Mouse (Mus musculus) kidney, adult 2 months (tissue): ENCODE measurements around the gene Prr15l. TPM values are rescaled to one million over a fixed set of nuclear protein-coding genes. Genes with fewer than 3 reads are reported as not detected.
A peak's percentile ranks its signal among the peaks of the same experiment; 100 is the strongest.

Experiments used
- DNase-seq: peaks from one replicate; pipeline ENCODE4 v3.0.0; 2021
- H3K27ac ChIP-seq: fragments of 200-500 bp; 2 replicates; pipeline ENCODE4 v1.5.1; 2012; ENCODE audit warnings: low read depth, low read length, control low read depth, inconsistent platforms; ENCODE audit not compliant: insufficient read depth
- H3K27me3 ChIP-seq: fragments of 200-500 bp; replicated peaks from 2 replicates; pipeline ENCODE4 v1.6.1; 2012; ENCODE audit warnings: mild to moderate bottlenecking, moderate library complexity, low read length, inconsistent platforms; ENCODE audit not compliant: control insufficient read depth, insufficient read depth
- H3K36me3 ChIP-seq: fragments of 200-500 bp; 2 replicates; pipeline ENCODE4 v1.6.1; 2012; ENCODE audit warnings: mild to moderate bottlenecking, moderate library complexity, low read length, inconsistent platforms; ENCODE audit not compliant: control insufficient read depth, insufficient read depth
- H3K4me1 ChIP-seq: fragments of 200-500 bp; 2 replicates; pipeline ENCODE4 v1.6.1; 2011; ENCODE audit warnings: low read length; ENCODE audit not compliant: control insufficient read depth, insufficient read depth
- H3K4me3 ChIP-seq: fragments of 200-500 bp; 2 replicates; pipeline ENCODE4 v1.5.1; 2011; ENCODE audit warnings: mild to moderate bottlenecking, low read depth, low read length, control low read depth; ENCODE audit not compliant: insufficient read depth
- CTCF ChIP-seq: fragments of 200-500 bp; conservative IDR thresholded peaks from 2 replicates; pipeline ENCODE4 v1.5.1; 2011; ENCODE audit warnings: low read depth, mild to moderate bottlenecking, control low read depth, low read length, moderate library complexity, mixed read lengths; ENCODE audit not compliant: insufficient read depth, insufficient read length
- POLR2A ChIP-seq: fragments of 200-500 bp; IDR thresholded peaks from one replicate; pipeline ENCODE4 v1.6.1; 2011; ENCODE audit warnings: low read depth, low read length, control low read depth
- WGBS: fragments of 180-500 bp; shearing (Covaris S2); methylation state at CpG from one replicate; pipeline ENCODE4 v1.1.7; 2018; 5-methylcytosine and 5-hydroxymethylcytosine counted together
- polyA plus RNA-seq: library from polyadenylated mRNA; depleted of rRNA; stranded (reverse); fragments of >200 nt; gene quantifications from 2 replicates; pipeline ENCODE4 v1.2.3, GENCODE M21; 2012; rRNA removed

Prr15l gene
- polyA plus RNA-seq, result 114 and 119 TPM in 2 replicates

GRCm38 (mm10) chr11:96928088-96928487, at the start of gene Prr15l:
Gene Prr15l, plus strand, starts transcription at chr11:96928104.
- peaks cover 9% of the 10 kb centered on the region; the same call in 1 of the 2 replicates for H3K4me1 ChIP-seq
- TF ChIP-seq CTCF (no peak), POLR2A (no peak)
- peak within 1 kb of the TSS; percentile 85 for H3K4me3 ChIP-seq
- H3K36me3 ChIP-seq, result no peaks in the 10 kb centered on the region; the same call in 1 of the 2 replicates
- 39% methylated on average over 2 of the region's 2 CpGs for WGBS
- no peaks in the 10 kb centered on the region for H3K27me3 ChIP-seq
- H3K27ac ChIP-seq, result peak within 1 kb of the TSS; percentile 100
- DNase-seq, result no peak

GRCm38 (mm10) chr11:96878715-96879114, 49.2 kb upstream of the Prr15l start:
- no peak overlapping the region for H3K27ac ChIP-seq
- no peaks in the 10 kb centered on the region for H3K36me3 ChIP-seq
- no peak for TF ChIP-seq CTCF
- no peak for TF ChIP-seq POLR2A
- no peak overlapping the region for H3K4me3 ChIP-seq
- H3K27me3 ChIP-seq, result no peaks in the 10 kb centered on the region
- DNase-seq, result no peak
- 65% methylated on average over 3 of the region's 3 CpGs for WGBS
- H3K4me1 ChIP-seq, result no peaks in the 10 kb centered on the region

- no peak overlapping the region for H3K27ac ChIP-seq
- no peak overlapping the region for H3K4me3 ChIP-seq
- no peaks in the 10 kb centered on the region for H3K36me3 ChIP-seq
- no peak for DNase-seq
- TF ChIP-seq POLR2A, result no peak
- TF ChIP-seq CTCF, result no peak
- 58% methylated on average over 7 of the region's 7 CpGs for WGBS
- H3K27me3 ChIP-seq, result no peaks in the 10 kb centered on the region
- no peaks in the 10 kb centered on the region for H3K4me1 ChIP-seq
These were observed 48.5 kb upstream of the Prr15l start for GRCm38 (mm10) chr11:96879359-96879758.

- 71% methylated on average over 9 of the region's 9 CpGs for WGBS
- Histone ChIP-seq H3K27me3 (no peaks in the 10 kb centered on the region), H3K27ac (no peak overlapping the region), H3K36me3 (no peaks in the 10 kb centered on the region), H3K4me1 (no peaks in the 10 kb centered on the region), H3K4me3 (no peak overlapping the region)
- no peak for DNase-seq
- no peak for TF ChIP-seq CTCF
- no peak for TF ChIP-seq POLR2A
These were observed 47.6 kb upstream of the Prr15l start for GRCm38 (mm10) chr11:96880296-96880695.

GRCm38 (mm10) chr11:96885901-96886340, 42.0 kb upstream of the Prr15l start:
- H3K4me3 ChIP-seq, result no peak overlapping the region
- H3K27me3 ChIP-seq, result no peaks in the 10 kb centered on the region
- H3K27ac ChIP-seq, result no peak overlapping the region
- 92% methylated on average over 5 of the region's 5 CpGs for WGBS
- H3K36me3 ChIP-seq, result no peaks in the 10 kb centered on the region
- TF ChIP-seq POLR2A (no peak), CTCF (no peak)
- 0 out of 2 replicates have a peak, but pooled peaks cover 2% of the 10 kb centered on the region for H3K4me1 ChIP-seq
- no peak for DNase-seq

GRCm38 (mm10) chr11:96886942-96887546, 40.9 kb upstream of the Prr15l start:
- Histone ChIP-seq H3K36me3 (no peaks in the 10 kb centered on the region), H3K4me3 (no peak overlapping the region), H3K27me3 (no peaks in the 10 kb centered on the region), H3K4me1 (0 out of 2 replicates have a peak, but pooled peaks cover 2% of the 10 kb centered on the region), H3K27ac (no peak overlapping the region)
- TF ChIP-seq CTCF, result no peak
- no peak for TF ChIP-seq POLR2A
- DNase-seq, result peak; percentile 39
- WGBS, result 45% methylated on average over 8 of the region's 8 CpGs

- WGBS, result 40% methylated on average over 14 of the region's 14 CpGs
- TF ChIP-seq CTCF (no peak), POLR2A (no peak)
- DNase-seq, result no peak
- H3K27me3 ChIP-seq, result no peaks in the 10 kb centered on the region
- H3K4me3 ChIP-seq, result no peak overlapping the region
- 0 out of 2 replicates have a peak, but pooled peaks cover 1% of the 10 kb centered on the region for H3K4me1 ChIP-seq
- no peaks in the 10 kb centered on the region for H3K36me3 ChIP-seq
- no peak overlapping the region for H3K27ac ChIP-seq
These were observed 35.9 kb upstream of the Prr15l start for GRCm38 (mm10) chr11:96891784-96892527.
